Mouse (Mus musculus): ENCODE measurements around the gene Sh2d4b. TPM values are rescaled to one million over a fixed set of nuclear protein-coding genes. Genes with fewer than 3 reads are reported as not detected.

Gene Sh2d4b
- polyA plus RNA-seq (2015; fragmentation: Nextera tagmentation; extraction: Ambion mirVana), result not detected in 2 replicates

- Histone ChIP-seq H3K9ac (ENCODE audit: low read depth, low read length) (no peak within 1 kb of the TSS), H3K36me3 (ENCODE audit: control insufficient read depth, insufficient read depth) (no peaks in the 10 kb centered on the region), H3K27me3 (replicated peaks; ENCODE audit: control insufficient read depth, insufficient read depth, low read length) (no peaks in the 10 kb centered on the region), H3K9me3 (ENCODE audit: control insufficient read depth) (no peaks in the 10 kb centered on the region), H3K4me1 (replicated peaks; ENCODE audit: control insufficient read depth, insufficient read depth, low read length) (peaks cover 2% of the 10 kb centered on the region; the same call in 1 of the 2 replicates), H3K4me2 (replicated peaks; ENCODE audit: low read depth) (no peak within 1 kb of the TSS; the same call in 1 of the 2 replicates), H3K27ac (ENCODE audit: low read depth, low read length) (no peak within 1 kb of the TSS), H3K4me3 (ENCODE audit: low read depth, low read length) (no peak within 1 kb of the TSS)
- WGBS, result 56% methylated on average over 3 of the region's 3 CpGs
- TF ChIP-seq CTCF (IDR thresholded peaks at IDR 0.05; ENCODE audit: low read depth), result no peak
- ATAC-seq, result no peak
Measured at GRCm38 (mm10) chr14:40893196-40893595, at the start of gene Sh2d4b. TSS of gene Sh2d4b (minus strand) at chr14:40893266.

GRCm38 (mm10) chr14:40942429-40942828 lies 49.4 kb upstream of the Sh2d4b start:
- no peak overlapping the region for H3K4me3 ChIP-seq (ENCODE audit: low read depth, low read length)
- ATAC-seq, result no peak
- no peaks in the 10 kb centered on the region for H3K4me1 ChIP-seq (replicated peaks; ENCODE audit: control insufficient read depth, insufficient read depth, low read length)
- no peak overlapping the region for H3K9ac ChIP-seq (ENCODE audit: low read depth, low read length)
- H3K36me3 ChIP-seq (ENCODE audit: control insufficient read depth, insufficient read depth), result no peaks in the 10 kb centered on the region
- H3K27me3 ChIP-seq (replicated peaks; ENCODE audit: control insufficient read depth, insufficient read depth, low read length), result no peaks in the 10 kb centered on the region
- TF ChIP-seq CTCF (IDR thresholded peaks at IDR 0.05; ENCODE audit: low read depth), result no peak
- no peak overlapping the region for H3K27ac ChIP-seq (ENCODE audit: low read depth, low read length)
- H3K4me2 ChIP-seq (replicated peaks; ENCODE audit: low read depth), result no peak overlapping the region
- no peaks in the 10 kb centered on the region for H3K9me3 ChIP-seq (ENCODE audit: control insufficient read depth)
- WGBS, result 84% methylated on average over 2 of the region's 2 CpGs

GRCm38 (mm10) chr14:40938380-40938987 lies 45.4 kb upstream of the Sh2d4b start:
- WGBS, result 87% methylated on average over 11 of the region's 11 CpGs
- Histone ChIP-seq H3K27ac (ENCODE audit: low read depth, low read length) (no peak overlapping the region), H3K4me1 (replicated peaks; ENCODE audit: control insufficient read depth, insufficient read depth, low read length) (0 out of 2 replicates have a peak, but pooled peaks cover 3% of the 10 kb centered on the region), H3K36me3 (ENCODE audit: control insufficient read depth, insufficient read depth) (no peaks in the 10 kb centered on the region), H3K9ac (ENCODE audit: low read depth, low read length) (no peak overlapping the region), H3K4me3 (ENCODE audit: low read depth, low read length) (no peak overlapping the region), H3K27me3 (replicated peaks; ENCODE audit: control insufficient read depth, insufficient read depth, low read length) (no peaks in the 10 kb centered on the region), H3K9me3 (ENCODE audit: control insufficient read depth) (no peaks in the 10 kb centered on the region), H3K4me2 (replicated peaks; ENCODE audit: low read depth) (no peak overlapping the region)
- TF ChIP-seq CTCF (IDR thresholded peaks at IDR 0.05; ENCODE audit: low read depth), result no peak
- no peak for ATAC-seq

- peaks cover 7% of the 10 kb centered on the region; the same call in 1 of the 2 replicates for H3K4me1 ChIP-seq (replicated peaks; ENCODE audit: control insufficient read depth, insufficient read depth, low read length)
- H3K9me3 ChIP-seq (ENCODE audit: control insufficient read depth), result no peaks in the 10 kb centered on the region
- 78% methylated on average over 4 of the region's 4 CpGs for WGBS
- no peak overlapping the region for H3K4me3 ChIP-seq (ENCODE audit: low read depth, low read length)
- no peak overlapping the region for H3K9ac ChIP-seq (ENCODE audit: low read depth, low read length)
- no peak overlapping the region for H3K27ac ChIP-seq (ENCODE audit: low read depth, low read length)
- no peaks in the 10 kb centered on the region for H3K27me3 ChIP-seq (replicated peaks; ENCODE audit: control insufficient read depth, insufficient read depth, low read length)
- no peak for TF ChIP-seq CTCF (IDR thresholded peaks at IDR 0.05; ENCODE audit: low read depth)
- no peak overlapping the region for H3K4me2 ChIP-seq (replicated peaks; ENCODE audit: low read depth)
- ATAC-seq, result no peak
- no peaks in the 10 kb centered on the region; the same call in 1 of the 2 replicates for H3K36me3 ChIP-seq (ENCODE audit: control insufficient read depth, insufficient read depth)
Measured at GRCm38 (mm10) chr14:40937052-40937451, 44.0 kb upstream of the Sh2d4b start.

GRCm38 (mm10) chr14:40935481-40935880 lies 42.4 kb upstream of the Sh2d4b start:
- TF ChIP-seq CTCF (IDR thresholded peaks at IDR 0.05; ENCODE audit: low read depth), result no peak
- WGBS, result 83% methylated on average over 1 of the region's 1 CpGs
- Histone ChIP-seq H3K27me3 (replicated peaks; ENCODE audit: control insufficient read depth, insufficient read depth, low read length) (no peaks in the 10 kb centered on the region), H3K9ac (ENCODE audit: low read depth, low read length) (no peak overlapping the region), H3K4me2 (replicated peaks; ENCODE audit: low read depth) (no peak overlapping the region), H3K27ac (ENCODE audit: low read depth, low read length) (no peak overlapping the region), H3K36me3 (ENCODE audit: control insufficient read depth, insufficient read depth) (no peaks in the 10 kb centered on the region; the same call in 1 of the 2 replicates), H3K9me3 (ENCODE audit: control insufficient read depth) (no peaks in the 10 kb centered on the region), H3K4me3 (ENCODE audit: low read depth, low read length) (no peak overlapping the region), H3K4me1 (replicated peaks; ENCODE audit: control insufficient read depth, insufficient read depth, low read length) (peaks cover 21% of the 10 kb centered on the region)
- ATAC-seq, result no peak

- Histone ChIP-seq H3K36me3 (ENCODE audit: control insufficient read depth, insufficient read depth) (no peaks in the 10 kb centered on the region; the same call in 1 of the 2 replicates), H3K4me3 (ENCODE audit: low read depth, low read length) (no peak overlapping the region), H3K4me2 (replicated peaks; ENCODE audit: low read depth) (no peak overlapping the region), H3K4me1 (replicated peaks; ENCODE audit: control insufficient read depth, insufficient read depth, low read length) (peaks cover 24% of the 10 kb centered on the region), H3K9me3 (ENCODE audit: control insufficient read depth) (no peaks in the 10 kb centered on the region), H3K27me3 (replicated peaks; ENCODE audit: control insufficient read depth, insufficient read depth, low read length) (no peaks in the 10 kb centered on the region), H3K27ac (ENCODE audit: low read depth, low read length) (no peak overlapping the region), H3K9ac (ENCODE audit: low read depth, low read length) (no peak overlapping the region)
- no peak for TF ChIP-seq CTCF (IDR thresholded peaks at IDR 0.05; ENCODE audit: low read depth)
- ATAC-seq, result no peak
- 79% methylated on average over 2 of the region's 2 CpGs for WGBS
Measured at GRCm38 (mm10) chr14:40935054-40935453, 42.0 kb upstream of the Sh2d4b start.
